Mouse (Mus musculus) forebrain, embryonic 16.5 days (tissue): Measurements from ENCODE around the gene Cdk10. TPM values are rescaled to one million over a fixed set of nuclear protein-coding genes. Genes with fewer than 3 reads are reported as not detected.
A peak's percentile ranks its signal among the peaks of the same experiment; 100 is the strongest.

Experiments used
- ATAC-seq: fragments of 200-750 bp; cut with Nextera tagmentation; 2 replicates; pipeline ENCODE4 v1.8.0; 2017; ENCODE audit warnings: mild to moderate bottlenecking, moderate library complexity
- H3K27ac ChIP-seq: fragments of 300-500 bp; sonication (generic); 2 replicates; pipeline ENCODE4 v1.5.1; 2014; ENCODE audit warnings: low read length, control low read depth
- H3K27me3 ChIP-seq: fragments of 300-500 bp; sonication (generic); replicated peaks from 2 replicates; pipeline ENCODE4 v1.6.1; 2014; ENCODE audit warnings: low read length; ENCODE audit not compliant: control insufficient read depth, insufficient read depth
- H3K36me3 ChIP-seq: fragments of 300-500 bp; sonication (generic); 2 replicates; pipeline ENCODE4 v1.6.1; 2014; ENCODE audit not compliant: control insufficient read depth, insufficient read depth
- H3K4me1 ChIP-seq: fragments of 300-500 bp; sonication (generic); replicated peaks from 2 replicates; pipeline ENCODE4 v1.6.1; 2014; ENCODE audit warnings: low read length; ENCODE audit not compliant: control insufficient read depth, insufficient read depth
- H3K4me2 ChIP-seq: fragments of 300-500 bp; sonication (generic); 2 replicates; pipeline ENCODE4 v1.6.1; 2014; ENCODE audit warnings: mild to moderate bottlenecking, low read length, control low read depth
- H3K4me3 ChIP-seq: fragments of 300-500 bp; sonication (generic); replicated peaks from 2 replicates; pipeline ENCODE4 v1.5.1; 2014; ENCODE audit warnings: mild to moderate bottlenecking, low read length, control low read depth
- H3K9ac ChIP-seq: fragments of 300-500 bp; sonication (generic); replicated peaks from 2 replicates; pipeline ENCODE4 v1.6.1; 2014; ENCODE audit warnings: low read depth, low read length, control low read depth
- H3K9me3 ChIP-seq: fragments of 300-500 bp; sonication (generic); 2 replicates; pipeline ENCODE4 v1.6.1; 2016; ENCODE audit warnings: low read length; ENCODE audit not compliant: control insufficient read depth
- WGBS: fragments of 180-500 bp; shearing (Covaris S2); extraction: QIAGEN DNeasy Blood & Tissue Kit; methylation state at CpG from one replicate; pipeline ENCODE4 v1.1.7; 2014; 5-methylcytosine and 5-hydroxymethylcytosine counted together
- polyA plus RNA-seq: library from polyadenylated mRNA; unstranded; fragments of >200 nt; fragmentation: Nextera tagmentation; extraction: Ambion mirVana; gene quantifications from 2 replicates; pipeline ENCODE4 v1.2.1, GENCODE M21; 2015

Gene Cdk10
- polyA plus RNA-seq, 1 experiment from 2014 or later, result 54.1 TPM

GRCm38 (mm10) chr8:123199864-123200263, 24.8 kb upstream of the Cdk10 start:
- Histone ChIP-seq H3K36me3 (no peaks in the 10 kb centered on the region), H3K4me3 (no peak overlapping the region), H3K4me1 (no peaks in the 10 kb centered on the region), H3K27me3 (no peaks in the 10 kb centered on the region), H3K9ac (no peak overlapping the region), H3K9me3 (no peaks in the 10 kb centered on the region), H3K27ac (no peak overlapping the region), H3K4me2 (no peak overlapping the region)
- 77% methylated on average over 14 of the region's 14 CpGs for WGBS
- no peak for ATAC-seq

DNA sequence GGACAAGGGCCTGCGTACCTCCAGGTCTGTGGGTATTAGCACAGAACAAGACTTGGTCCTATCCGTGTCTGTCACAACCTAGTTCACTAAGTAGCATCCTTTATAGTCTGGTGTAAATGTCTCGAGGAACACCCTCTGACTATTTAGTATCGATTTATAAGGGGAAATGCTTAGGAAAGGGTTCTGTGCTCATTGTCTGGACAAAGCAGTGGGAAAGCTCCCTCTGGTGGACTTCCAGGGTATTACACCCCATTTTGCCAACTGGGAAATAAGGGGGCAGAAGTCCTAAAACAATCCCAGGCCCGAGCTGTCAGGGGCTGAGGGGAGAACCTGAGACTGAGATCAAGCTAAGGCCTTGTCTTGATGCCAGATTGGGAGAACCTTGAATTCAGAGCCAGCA, 22.4 kb upstream of the Cdk10 start:
- H3K36me3 ChIP-seq, result peaks cover 15% of the 10 kb centered on the region
- ATAC-seq, result peak; percentile 49
- no peaks in the 10 kb centered on the region for H3K4me1 ChIP-seq
- H3K9me3 ChIP-seq, result no peaks in the 10 kb centered on the region
- H3K4me3 ChIP-seq, result no peak overlapping the region
- WGBS, result 24% methylated on average over 5 of the region's 5 CpGs
- no peaks in the 10 kb centered on the region for H3K27me3 ChIP-seq
- H3K9ac ChIP-seq, result peak overlapping the region; percentile 46
- H3K27ac ChIP-seq, result no peak overlapping the region
- H3K4me2 ChIP-seq, result no peak overlapping the region

GRCm38 (mm10) chr8:123203571-123203970, 21.1 kb upstream of the Cdk10 start:
- peaks cover 21% of the 10 kb centered on the region for H3K36me3 ChIP-seq
- no peaks in the 10 kb centered on the region for H3K4me1 ChIP-seq
- 83% methylated on average over 3 of the region's 3 CpGs for WGBS
- H3K9me3 ChIP-seq, result no peaks in the 10 kb centered on the region
- no peak overlapping the region for H3K4me3 ChIP-seq
- H3K9ac ChIP-seq, result no peak overlapping the region
- no peak overlapping the region for H3K4me2 ChIP-seq
- no peak for ATAC-seq
- H3K27me3 ChIP-seq, result no peaks in the 10 kb centered on the region
- H3K27ac ChIP-seq, result no peak overlapping the region

DNA sequence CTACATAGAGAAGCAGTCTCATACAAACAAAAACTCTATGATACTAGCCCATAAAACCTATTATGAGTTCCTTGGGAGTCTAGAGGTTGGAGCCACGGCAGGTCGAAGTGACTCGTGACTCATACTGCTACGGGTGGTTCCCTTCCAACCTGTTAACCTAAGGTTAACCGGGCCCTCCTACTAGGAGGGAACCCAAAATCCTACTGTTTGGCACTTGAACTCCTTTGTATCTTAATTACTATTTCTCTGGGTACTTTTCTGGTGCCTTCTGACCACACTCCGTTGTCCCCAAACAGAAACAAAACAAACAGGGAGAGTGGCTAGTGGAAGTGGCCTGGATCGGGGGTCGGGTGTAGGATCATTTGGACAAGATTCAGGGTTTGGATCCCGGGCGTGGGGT, 12.8 kb upstream of the Cdk10 start:
- ATAC-seq, result no peak

DNA sequence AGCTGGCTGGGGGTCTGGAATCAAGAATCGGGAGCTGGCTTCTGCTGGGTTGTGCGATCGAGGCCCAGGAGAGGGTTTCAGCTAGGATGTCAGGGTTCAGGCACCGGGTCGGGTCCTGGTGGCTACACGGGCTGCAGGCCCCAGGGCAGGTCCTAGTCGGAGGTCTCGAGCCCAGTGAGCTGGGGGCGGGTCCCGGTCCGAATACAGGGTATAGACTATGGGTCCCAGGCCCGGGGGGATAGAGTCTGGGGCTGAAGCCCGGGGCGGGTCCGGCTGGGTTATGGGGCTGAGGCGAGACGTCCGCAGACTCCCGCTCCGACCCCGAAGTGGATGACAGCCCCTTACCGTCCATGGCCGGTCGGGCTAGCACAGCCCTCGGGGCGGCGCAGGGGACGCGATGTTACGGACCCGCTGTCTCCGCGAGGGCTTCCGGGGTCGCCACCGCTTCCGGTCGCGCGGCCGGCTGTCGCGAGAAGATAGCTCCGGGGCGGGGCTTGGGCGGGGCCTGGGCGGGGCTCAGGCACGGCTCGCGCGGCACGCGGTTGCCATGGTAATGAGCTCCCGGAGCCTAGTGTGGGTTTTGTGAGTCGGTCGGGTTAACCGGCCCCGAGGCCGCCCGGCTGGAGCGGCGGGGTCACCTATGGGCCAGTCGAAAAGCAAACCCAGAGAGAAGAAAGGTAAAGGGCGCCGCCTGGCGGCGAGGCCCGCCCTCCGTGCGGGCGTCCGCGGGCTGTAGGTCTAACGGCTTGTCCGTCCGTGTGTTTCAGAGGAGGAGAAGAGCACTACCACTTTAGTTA, 12.1 kb upstream of the Cdk10 start, which contains the start of the genes Chmp1a and Spata33:
Chmp1a (minus strand) TSS at position 443 of the 797 bp plus-strand sequence.
Spata33 (plus strand) TSS at position 512 of the 797 bp plus-strand sequence.
- Histone ChIP-seq H3K27me3 (no peaks in the 10 kb centered on the region; the same call in 1 of the 2 replicates), H3K4me3 (peak within 1 kb of the TSS; percentile 64), H3K36me3 (peaks cover 3% of the 10 kb centered on the region), H3K4me2 (peak within 1 kb of the TSS; percentile 92), H3K9me3 (no peaks in the 10 kb centered on the region), H3K27ac (no peak within 1 kb of the TSS), H3K4me1 (peaks cover 15% of the 10 kb centered on the region), H3K9ac (peak within 1 kb of the TSS; percentile 77)
- ATAC-seq, result peak; percentile 97
- WGBS, result under 1% methylated on average over 75 of the region's 76 CpGs

More for the DNA sequence above, 12.8 kb upstream of the Cdk10 start:
- no peaks in the 10 kb centered on the region; the same call in 1 of the 2 replicates for H3K27me3 ChIP-seq
- H3K4me3 ChIP-seq, result peak overlapping the region; percentile 64
- 54% methylated on average over 10 of the region's 10 CpGs for WGBS
- peaks cover 15% of the 10 kb centered on the region for H3K4me1 ChIP-seq
- peak overlapping the region; percentile 77 for H3K9ac ChIP-seq
- no peaks in the 10 kb centered on the region for H3K9me3 ChIP-seq
- H3K4me2 ChIP-seq, result peak overlapping the region; percentile 92
- H3K27ac ChIP-seq, result no peak overlapping the region
- H3K36me3 ChIP-seq, result peaks cover 9% of the 10 kb centered on the region

DNA sequence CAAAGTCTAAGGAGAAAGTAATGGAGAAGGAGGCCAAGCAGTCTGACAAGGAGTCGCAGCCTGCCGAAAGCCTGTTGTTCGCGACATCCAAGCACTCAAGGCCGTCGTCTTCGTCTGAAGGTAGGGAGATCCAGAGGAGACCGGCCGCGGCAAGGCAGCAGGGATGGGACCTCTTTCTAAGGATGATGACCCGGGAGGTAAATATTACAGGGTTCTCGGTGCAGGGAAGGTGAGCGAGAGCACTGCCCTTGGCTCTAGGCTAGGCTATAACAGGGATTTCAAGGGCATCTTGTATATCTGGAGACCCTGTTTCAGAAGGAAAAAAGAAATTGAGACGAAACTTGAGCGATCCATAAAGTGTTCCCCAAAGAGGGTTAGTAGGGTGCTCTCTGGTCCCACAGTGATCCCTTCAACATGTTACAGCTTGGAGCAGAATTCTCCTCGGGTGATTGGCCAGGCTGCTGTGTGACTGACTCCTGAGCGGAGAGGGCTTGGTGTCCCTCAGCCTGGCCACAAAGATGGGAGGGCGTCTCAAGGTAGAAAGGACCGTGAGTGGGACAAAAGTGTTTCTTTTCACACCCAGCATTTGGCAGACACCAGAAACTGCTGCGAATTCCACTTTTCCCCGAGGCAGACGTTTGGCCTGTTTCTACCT, 11.4 kb upstream of the Cdk10 start:
- no peaks in the 10 kb centered on the region; the same call in 1 of the 2 replicates for H3K27me3 ChIP-seq
- H3K9me3 ChIP-seq, result no peaks in the 10 kb centered on the region
- H3K27ac ChIP-seq, result no peak overlapping the region
- no peak; the same call in 1 of the 2 replicates for ATAC-seq
- peaks cover 15% of the 10 kb centered on the region for H3K4me1 ChIP-seq
- peak overlapping the region; percentile 64 for H3K4me3 ChIP-seq
- peak overlapping the region; percentile 69 for H3K4me2 ChIP-seq
- peaks cover 2% of the 10 kb centered on the region; the same call in 1 of the 2 replicates for H3K36me3 ChIP-seq
- WGBS, result 18% methylated on average over 22 of the region's 22 CpGs
- peak overlapping the region; percentile 77 for H3K9ac ChIP-seq

GRCm38 (mm10) chr8:123215430-123215829, 9.2 kb upstream of the Cdk10 start:
- H3K27me3 ChIP-seq, result peaks cover 2% of the 10 kb centered on the region; the same call in 1 of the 2 replicates
- H3K4me2 ChIP-seq, result no peak overlapping the region
- H3K9ac ChIP-seq, result no peak overlapping the region
- no peak overlapping the region for H3K27ac ChIP-seq
- no peak for ATAC-seq
- H3K4me1 ChIP-seq, result peaks cover 15% of the 10 kb centered on the region
- H3K4me3 ChIP-seq, result no peak overlapping the region
- no peaks in the 10 kb centered on the region for H3K9me3 ChIP-seq
- no peaks in the 10 kb centered on the region for H3K36me3 ChIP-seq
- 79% methylated on average over 3 of the region's 3 CpGs for WGBS

GRCm38 (mm10) chr8:123220917-123221316, 3.7 kb upstream of the Cdk10 start:
- Histone ChIP-seq H3K4me1 (peaks cover 13% of the 10 kb centered on the region), H3K9ac (no peak overlapping the region), H3K36me3 (no peaks in the 10 kb centered on the region), H3K27ac (no peak overlapping the region), H3K27me3 (peaks cover 2% of the 10 kb centered on the region; the same call in 1 of the 2 replicates), H3K4me3 (no peak overlapping the region), H3K4me2 (no peak overlapping the region), H3K9me3 (no peaks in the 10 kb centered on the region)
- no peak for ATAC-seq
- WGBS, result 65% methylated on average over 1 of the region's 1 CpGs

DNA sequence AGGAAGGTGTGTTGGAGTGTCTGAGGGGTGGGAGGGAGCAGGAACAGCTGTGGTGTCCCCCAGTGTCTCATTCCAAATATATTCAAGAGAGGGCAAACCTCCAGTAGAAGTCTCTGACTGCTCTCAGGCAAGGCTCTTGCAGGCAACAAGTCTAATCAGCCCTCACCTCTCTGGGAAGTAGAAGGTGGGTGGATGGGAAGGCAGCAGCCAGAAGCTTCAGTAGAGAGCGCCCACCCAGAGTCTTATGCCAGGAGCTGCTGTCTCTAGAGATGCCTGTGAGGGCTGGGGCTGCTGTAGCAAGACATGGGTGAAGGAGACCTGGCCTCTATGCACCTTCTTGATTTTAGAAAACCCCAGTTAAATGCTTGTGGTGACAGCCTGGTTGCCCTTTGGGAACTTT, 3.8 kb downstream of the Cdk10 start:
- Histone ChIP-seq H3K27ac (no peak overlapping the region), H3K4me2 (no peak overlapping the region), H3K4me1 (peaks cover 13% of the 10 kb centered on the region), H3K36me3 (peaks cover 6% of the 10 kb centered on the region), H3K4me3 (no peak overlapping the region), H3K9ac (no peak overlapping the region), H3K9me3 (no peaks in the 10 kb centered on the region), H3K27me3 (no peaks in the 10 kb centered on the region)
- no peak for ATAC-seq
- WGBS, result 100% methylated on average over 1 of the region's 1 CpGs
